Mouse (Mus musculus): Measurements from ENCODE around the gene Vstm4. TPM values are rescaled to one million over a fixed set of nuclear protein-coding genes. Genes with fewer than 3 reads are reported as not detected.

The Vstm4 gene
- polyA plus RNA-seq, 1 experiment from 2014 or later, result 10.9 TPM

- Histone ChIP-seq H3K9me3 (no peaks in the 10 kb centered on the region), H3K27ac (no peak overlapping the region), H3K27me3 (replicated peaks) (no peaks in the 10 kb centered on the region), H3K36me3 (replicated peaks) (no peaks in the 10 kb centered on the region), H3K4me1 (no peaks in the 10 kb centered on the region), H3K4me3 (no peak overlapping the region), H3K9ac (no peak overlapping the region), H3K4me2 (no peak overlapping the region)
- no peak for ATAC-seq (replicated peaks)
- 91% methylated on average over 4 of the region's 4 CpGs for WGBS
These were observed 54.6 kb downstream of the Vstm4 start for GRCm38 (mm10) chr14:32911187-32911586.

GRCm38 (mm10) chr14:32915360-32915759 lies 58.8 kb downstream of the Vstm4 start:
- H3K27ac ChIP-seq, result no peak overlapping the region
- no peaks in the 10 kb centered on the region for H3K9me3 ChIP-seq
- no peaks in the 10 kb centered on the region for H3K27me3 ChIP-seq (replicated peaks)
- H3K4me3 ChIP-seq, result no peak overlapping the region
- H3K36me3 ChIP-seq (replicated peaks), result no peaks in the 10 kb centered on the region
- 46% methylated on average over 2 of the region's 2 CpGs for WGBS
- H3K9ac ChIP-seq, result no peak overlapping the region
- H3K4me1 ChIP-seq, result no peaks in the 10 kb centered on the region
- H3K4me2 ChIP-seq, result no peak overlapping the region
- ATAC-seq (replicated peaks), result no peak

GRCm38 (mm10) chr14:32917919-32918318 lies 61.4 kb downstream of the Vstm4 start:
- H3K4me3 ChIP-seq, result no peak overlapping the region
- no peaks in the 10 kb centered on the region for H3K4me1 ChIP-seq
- 98% methylated on average over 1 of the region's 1 CpGs for WGBS
- no peak overlapping the region for H3K4me2 ChIP-seq
- H3K9me3 ChIP-seq, result no peaks in the 10 kb centered on the region
- no peak for ATAC-seq (replicated peaks)
- H3K27ac ChIP-seq, result no peak overlapping the region
- no peaks in the 10 kb centered on the region for H3K36me3 ChIP-seq (replicated peaks)
- no peak overlapping the region for H3K9ac ChIP-seq
- no peaks in the 10 kb centered on the region for H3K27me3 ChIP-seq (replicated peaks)

- Histone ChIP-seq H3K27ac (no peak overlapping the region), H3K9ac (no peak overlapping the region), H3K9me3 (no peaks in the 10 kb centered on the region), H3K36me3 (replicated peaks) (no peaks in the 10 kb centered on the region), H3K27me3 (replicated peaks) (no peaks in the 10 kb centered on the region), H3K4me1 (no peaks in the 10 kb centered on the region), H3K4me3 (no peak overlapping the region), H3K4me2 (no peak overlapping the region)
- ATAC-seq (replicated peaks), result no peak
- 90% methylated on average over 9 of the region's 9 CpGs for WGBS
These were observed 67.3 kb downstream of the Vstm4 start for GRCm38 (mm10) chr14:32923871-32924270.

- no peak for ATAC-seq (replicated peaks)
- WGBS, result 88% methylated on average over 10 of the region's 10 CpGs
These were observed 75.2 kb downstream of the Vstm4 start for GRCm38 (mm10) chr14:32931709-32932108.

GRCm38 (mm10) chr14:32932220-32932619 lies 75.7 kb downstream of the Vstm4 start:
- Histone ChIP-seq H3K9ac (no peak overlapping the region), H3K9me3 (no peaks in the 10 kb centered on the region), H3K4me1 (no peaks in the 10 kb centered on the region), H3K4me2 (no peak overlapping the region), H3K27ac (no peak overlapping the region), H3K27me3 (replicated peaks) (no peaks in the 10 kb centered on the region), H3K4me3 (no peak overlapping the region), H3K36me3 (replicated peaks) (no peaks in the 10 kb centered on the region)
- 87% methylated on average over 8 of the region's 8 CpGs for WGBS
- ATAC-seq (replicated peaks), result no peak

More at GRCm38 (mm10) chr14:32931709-32932108, 75.2 kb downstream of the Vstm4 start:
- H3K9ac ChIP-seq, result no peak overlapping the region
- H3K4me2 ChIP-seq, result no peak overlapping the region
- H3K4me1 ChIP-seq, result no peaks in the 10 kb centered on the region
- no peak overlapping the region for H3K4me3 ChIP-seq
- H3K27me3 ChIP-seq (replicated peaks), result no peaks in the 10 kb centered on the region
- H3K9me3 ChIP-seq, result no peaks in the 10 kb centered on the region
- H3K36me3 ChIP-seq (replicated peaks), result no peaks in the 10 kb centered on the region
- H3K27ac ChIP-seq, result no peak overlapping the region

GRCm38 (mm10) chr14:32934064-32934463 lies 77.5 kb downstream of the Vstm4 start:
- Histone ChIP-seq H3K9ac (no peak overlapping the region), H3K27me3 (replicated peaks) (no peaks in the 10 kb centered on the region), H3K9me3 (no peaks in the 10 kb centered on the region), H3K27ac (no peak overlapping the region), H3K4me2 (no peak overlapping the region), H3K4me3 (no peak overlapping the region), H3K4me1 (no peaks in the 10 kb centered on the region), H3K36me3 (replicated peaks) (no peaks in the 10 kb centered on the region)
- ATAC-seq (replicated peaks), result no peak
- WGBS, result 68% methylated on average over 6 of the region's 6 CpGs

GRCm38 (mm10) chr14:32939217-32939616 lies 82.7 kb downstream of the Vstm4 start:
- Histone ChIP-seq H3K36me3 (replicated peaks) (no peaks in the 10 kb centered on the region), H3K27me3 (replicated peaks) (no peaks in the 10 kb centered on the region), H3K27ac (no peak overlapping the region), H3K4me3 (no peak overlapping the region), H3K9me3 (no peaks in the 10 kb centered on the region), H3K4me2 (no peak overlapping the region), H3K4me1 (no peaks in the 10 kb centered on the region), H3K9ac (no peak overlapping the region)
- ATAC-seq (replicated peaks), result no peak
- 91% methylated on average over 5 of the region's 5 CpGs for WGBS

GRCm38 (mm10) chr14:32947512-32947911 lies 91.0 kb downstream of the Vstm4 start:
- Histone ChIP-seq H3K4me3 (no peak overlapping the region), H3K4me1 (peaks cover 7% of the 10 kb centered on the region), H3K9ac (no peak overlapping the region), H3K27me3 (replicated peaks) (no peaks in the 10 kb centered on the region), H3K9me3 (no peaks in the 10 kb centered on the region), H3K36me3 (replicated peaks) (no peaks in the 10 kb centered on the region), H3K27ac (no peak overlapping the region), H3K4me2 (no peak overlapping the region)
- no peak for ATAC-seq (replicated peaks)
- 87% methylated on average over 2 of the region's 2 CpGs for WGBS

GRCm38 (mm10) chr14:32950312-32951301 lies 94.1 kb downstream of the Vstm4 start:
- no peak overlapping the region for H3K9ac ChIP-seq
- H3K36me3 ChIP-seq (replicated peaks), result no peaks in the 10 kb centered on the region
- H3K27ac ChIP-seq, result peak overlapping the region; percentile 21; the same call in 1 of the 2 replicates
- peak; percentile 60 for ATAC-seq (replicated peaks)
- no peak overlapping the region for H3K4me2 ChIP-seq
- 55% methylated on average over 20 of the region's 20 CpGs for WGBS
- H3K27me3 ChIP-seq (replicated peaks), result no peaks in the 10 kb centered on the region
- peaks cover 7% of the 10 kb centered on the region for H3K4me1 ChIP-seq
- no peak overlapping the region for H3K4me3 ChIP-seq
- H3K9me3 ChIP-seq, result no peaks in the 10 kb centered on the region

- ATAC-seq (replicated peaks), result no peak
- 75% methylated on average over 8 of the region's 8 CpGs for WGBS
These were observed 99.9 kb downstream of the Vstm4 start for GRCm38 (mm10) chr14:32956486-32956885.

GRCm38 (mm10) chr14:32958671-32959070 lies 102.1 kb downstream of the Vstm4 start:
- Histone ChIP-seq H3K27ac (no peak overlapping the region), H3K4me1 (0 out of 2 replicates have a peak, but pooled peaks cover 2% of the 10 kb centered on the region), H3K4me3 (no peak overlapping the region), H3K36me3 (replicated peaks) (no peaks in the 10 kb centered on the region), H3K9ac (no peak overlapping the region), H3K9me3 (no peaks in the 10 kb centered on the region), H3K4me2 (no peak overlapping the region), H3K27me3 (replicated peaks) (no peaks in the 10 kb centered on the region)
- ATAC-seq (replicated peaks), result no peak
- WGBS, result 81% methylated on average over 8 of the region's 8 CpGs

More at GRCm38 (mm10) chr14:32956486-32956885, 99.9 kb downstream of the Vstm4 start:
- H3K27ac ChIP-seq, result no peak overlapping the region
- no peaks in the 10 kb centered on the region for H3K36me3 ChIP-seq (replicated peaks)
- H3K4me2 ChIP-seq, result no peak overlapping the region
- no peak overlapping the region for H3K4me3 ChIP-seq
- H3K27me3 ChIP-seq (replicated peaks), result no peaks in the 10 kb centered on the region
- 0 out of 2 replicates have a peak, but pooled peaks cover 3% of the 10 kb centered on the region for H3K4me1 ChIP-seq
- H3K9ac ChIP-seq, result no peak overlapping the region
- H3K9me3 ChIP-seq, result no peaks in the 10 kb centered on the region

GRCm38 (mm10) chr14:32960481-32960880 lies 103.9 kb downstream of the Vstm4 start:
- H3K36me3 ChIP-seq (replicated peaks), result no peaks in the 10 kb centered on the region
- 0 out of 2 replicates have a peak, but pooled peaks cover 2% of the 10 kb centered on the region for H3K4me1 ChIP-seq
- no peaks in the 10 kb centered on the region for H3K9me3 ChIP-seq
- WGBS, result 34% methylated on average over 5 of the region's 5 CpGs
- ATAC-seq (replicated peaks), result no peak
- H3K27me3 ChIP-seq (replicated peaks), result no peaks in the 10 kb centered on the region
- no peak overlapping the region for H3K27ac ChIP-seq
- H3K9ac ChIP-seq, result no peak overlapping the region
- H3K4me3 ChIP-seq, result no peak overlapping the region
- no peak overlapping the region for H3K4me2 ChIP-seq

Measured in midbrain, embryonic 15.5 days (tissue).